Mouse (Mus musculus) cerebral cortex, adult 2 months (tissue): ENCODE results near the gene Cldn14.

Experiments used
- WGBS: fragments of 180-500 bp; shearing (Covaris S2); methylation state at CpG from one replicate; pipeline ENCODE4 v1.1.7; 2018; 5-methylcytosine and 5-hydroxymethylcytosine counted together

Cldn14 gene

DNA sequence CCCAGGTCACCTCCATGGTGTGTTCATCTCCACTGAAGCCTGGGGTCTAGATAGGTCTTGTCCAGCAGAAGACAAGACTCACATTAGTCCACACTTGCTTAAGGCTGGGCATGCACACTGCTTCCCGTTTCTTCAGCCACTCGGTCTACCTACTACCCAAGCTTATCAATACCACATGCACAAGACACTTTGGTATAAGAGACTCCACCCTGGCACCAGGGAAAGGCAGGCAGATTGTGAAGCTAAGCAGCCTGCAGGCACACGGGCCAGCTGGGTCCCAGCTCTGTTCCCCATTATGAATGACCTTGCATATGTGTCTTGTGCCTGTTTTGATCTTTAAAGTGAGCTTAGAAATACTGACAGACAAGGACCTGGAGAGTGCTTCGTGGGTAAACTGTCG, 719 bp upstream of the Cldn14 start:
- WGBS = 89% methylated on average over 5 of the region's 5 CpGs

DNA sequence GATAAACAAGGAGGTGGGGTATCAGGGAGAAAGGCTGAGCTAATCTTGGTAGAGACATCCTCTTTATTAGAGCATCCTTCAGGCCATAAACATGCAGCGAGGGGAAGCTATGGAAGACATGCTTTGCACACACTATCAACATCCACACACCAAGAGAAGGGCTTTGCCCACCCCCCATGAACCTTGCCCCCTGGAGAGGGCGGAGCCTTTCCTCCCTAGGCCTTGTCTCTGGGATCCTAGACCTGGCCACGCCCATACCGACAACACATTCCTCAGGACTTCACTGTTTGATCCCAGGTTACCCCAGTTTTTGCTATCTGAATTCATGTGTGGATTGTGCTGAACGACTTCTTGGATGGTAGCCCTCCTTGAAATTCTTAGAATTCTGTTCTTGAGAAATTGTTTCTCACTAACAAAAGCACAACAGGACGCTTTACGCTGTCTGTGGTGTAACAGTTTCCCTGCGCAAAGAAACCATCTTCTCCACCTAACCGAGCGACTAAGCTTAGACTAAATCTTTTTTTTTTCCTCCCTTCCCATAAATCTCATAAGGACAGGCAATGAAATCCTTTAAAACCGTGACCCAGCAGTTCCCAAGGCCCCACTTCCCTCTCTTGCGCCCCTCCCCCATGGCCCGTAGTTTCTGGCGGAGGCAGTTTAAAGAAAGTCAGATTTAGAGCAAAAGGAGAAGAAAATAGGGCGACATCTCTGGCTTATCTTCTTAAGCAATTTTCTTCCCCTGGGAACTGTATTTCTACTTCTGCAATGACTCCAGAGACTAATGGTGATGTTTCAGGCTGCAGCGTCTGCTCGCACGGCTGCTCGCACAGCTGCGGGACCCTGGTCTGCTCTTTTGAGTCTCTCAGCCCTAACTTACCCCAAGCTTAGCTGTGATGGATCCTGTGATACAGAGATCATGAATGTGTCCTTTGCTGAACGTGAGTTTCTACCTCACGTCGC, 1.7 kb downstream of the Cldn14 start:
- WGBS = 66% methylated on average over 23 of the region's 23 CpGs

- 91% methylated on average over 6 of the region's 6 CpGs for WGBS
Observed at GRCm38 (mm10) chr16:94003478-94003877, 5.2 kb downstream of the Cldn14 start.

- WGBS = 82% methylated on average over 6 of the region's 6 CpGs
Observed at GRCm38 (mm10) chr16:94001366-94001765, 7.3 kb downstream of the Cldn14 start.

- WGBS = 51% methylated on average over 5 of the region's 5 CpGs
Observed at GRCm38 (mm10) chr16:93998895-93999294, 9.7 kb downstream of the Cldn14 start.

- 64% methylated on average over 9 of the region's 9 CpGs for WGBS
Observed at GRCm38 (mm10) chr16:93983576-93983975, 25.1 kb downstream of the Cldn14 start.

GRCm38 (mm10) chr16:93982341-93982740, 26.3 kb downstream of the Cldn14 start:
- 86% methylated on average over 11 of the region's 11 CpGs for WGBS

DNA sequence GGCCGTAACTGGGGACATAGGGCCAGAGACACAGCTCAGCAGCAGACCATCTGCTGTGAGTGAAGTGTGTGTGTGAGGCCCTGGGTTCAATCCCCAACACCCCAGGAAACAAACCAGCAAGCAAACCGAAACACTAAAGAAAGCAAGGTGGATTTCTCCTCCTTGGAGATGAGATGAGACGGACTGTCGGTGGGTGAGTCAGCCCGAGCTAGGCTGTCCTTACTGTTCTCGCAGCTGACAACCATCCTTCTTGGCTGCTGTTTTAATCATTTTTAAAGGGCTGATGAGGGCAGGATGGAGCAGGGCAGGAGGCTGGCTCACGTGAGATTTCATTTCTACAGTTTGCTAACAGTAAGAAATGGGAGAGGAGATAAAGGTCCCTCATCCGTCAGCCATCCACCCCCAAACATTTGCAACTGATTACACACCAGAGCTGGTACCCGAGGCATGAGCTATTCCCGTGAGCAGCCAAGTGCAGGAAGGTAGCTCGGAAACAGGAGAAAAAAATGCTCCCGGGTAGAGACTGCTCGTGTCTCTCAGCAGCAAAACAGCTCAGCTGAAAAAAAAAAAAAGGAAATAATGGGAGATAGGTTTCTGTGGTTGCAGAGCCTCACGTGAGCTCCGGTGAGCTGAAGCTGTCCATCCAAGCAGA, 27.3 kb downstream of the Cldn14 start:
- WGBS = 52% methylated on average over 15 of the region's 15 CpGs

- WGBS = 90% methylated on average over 3 of the region's 3 CpGs
Observed at GRCm38 (mm10) chr16:93980338-93980737, 28.3 kb downstream of the Cldn14 start.

DNA sequence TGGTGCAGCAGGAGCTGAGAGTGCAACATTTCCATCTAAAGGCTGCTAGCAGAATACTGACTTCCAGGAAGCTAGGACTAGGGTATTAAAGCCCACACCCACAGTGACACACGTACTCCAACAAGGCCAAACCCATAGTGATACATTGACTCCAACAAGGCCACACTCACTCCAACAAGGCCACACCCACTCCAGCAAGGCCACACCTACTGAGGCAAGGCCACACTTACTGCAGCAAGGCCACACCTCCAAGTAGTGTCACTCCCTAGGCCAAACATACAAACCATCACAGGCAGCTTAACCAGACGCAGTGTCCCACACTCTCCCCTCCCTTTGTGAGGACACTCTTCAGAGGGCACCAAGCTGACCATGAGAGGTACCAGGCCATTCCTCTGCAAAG, 29.3 kb downstream of the Cldn14 start:
- 87% methylated on average over 2 of the region's 2 CpGs for WGBS

DNA sequence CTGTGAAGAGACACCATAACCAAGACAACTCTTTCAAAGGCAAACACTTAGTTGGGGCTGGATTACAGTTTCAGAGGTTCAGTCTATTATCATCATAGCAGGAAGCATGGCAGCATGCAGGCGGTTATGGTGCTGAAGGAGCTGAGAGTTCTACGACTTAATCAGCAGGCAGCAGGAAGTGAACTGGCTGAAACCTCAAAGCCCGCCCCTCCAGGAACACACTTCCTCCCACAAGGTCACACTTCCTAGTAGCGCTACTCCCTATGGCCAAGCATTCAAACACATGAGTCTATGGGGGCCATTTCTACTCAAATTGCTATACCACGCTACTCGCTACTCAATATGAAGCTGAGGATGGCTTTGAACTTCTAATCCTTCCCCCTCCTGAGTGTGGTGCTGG, 31.1 kb downstream of the Cldn14 start:
- WGBS = 93% methylated on average over 6 of the region's 6 CpGs

DNA sequence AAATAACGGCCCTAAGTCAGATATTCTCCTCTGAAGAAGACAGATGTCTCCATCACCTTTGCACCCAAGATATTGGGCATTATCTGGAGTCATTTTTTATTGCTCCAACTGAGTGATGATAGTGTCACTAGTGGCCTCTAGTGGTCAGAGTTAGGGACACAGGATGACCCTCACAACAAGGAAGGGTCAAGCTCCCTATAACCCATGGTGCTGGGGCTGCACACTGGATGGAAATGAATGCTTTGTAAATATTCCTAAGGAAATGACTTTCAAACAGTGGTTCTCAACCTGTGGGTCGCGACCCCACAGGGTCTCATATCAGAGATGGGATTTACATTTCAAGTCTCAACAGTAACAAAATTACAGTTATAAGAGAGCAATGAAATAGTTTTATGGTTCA, 31.7 kb downstream of the Cldn14 start:
- WGBS = 61% methylated on average over 3 of the region's 3 CpGs

DNA sequence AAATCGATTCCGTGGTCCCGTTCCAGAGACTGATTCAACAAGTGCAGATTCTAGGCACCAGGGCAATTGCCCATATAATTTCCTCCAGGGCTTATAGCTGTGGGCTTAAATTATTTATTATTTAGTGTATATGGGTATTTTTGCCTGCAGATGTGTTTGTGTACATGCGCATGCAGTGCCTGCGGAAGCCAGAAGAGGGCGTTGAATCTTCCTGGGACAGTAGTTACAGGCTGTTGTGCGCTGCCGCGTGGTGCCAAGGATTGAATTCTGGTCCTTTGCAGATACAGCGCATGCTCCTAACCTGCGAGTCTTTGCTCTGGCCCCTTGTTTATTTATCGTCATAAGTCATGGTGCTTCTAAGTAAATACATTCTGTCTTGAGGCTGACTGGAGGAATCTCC, 33.2 kb downstream of the Cldn14 start:
- 87% methylated on average over 12 of the region's 12 CpGs for WGBS

GRCm38 (mm10) chr16:93974278-93974677, 34.4 kb downstream of the Cldn14 start:
- WGBS = 79% methylated on average over 8 of the region's 8 CpGs

GRCm38 (mm10) chr16:93973554-93973953, 35.1 kb downstream of the Cldn14 start:
- WGBS = 63% methylated on average over 5 of the region's 5 CpGs

DNA sequence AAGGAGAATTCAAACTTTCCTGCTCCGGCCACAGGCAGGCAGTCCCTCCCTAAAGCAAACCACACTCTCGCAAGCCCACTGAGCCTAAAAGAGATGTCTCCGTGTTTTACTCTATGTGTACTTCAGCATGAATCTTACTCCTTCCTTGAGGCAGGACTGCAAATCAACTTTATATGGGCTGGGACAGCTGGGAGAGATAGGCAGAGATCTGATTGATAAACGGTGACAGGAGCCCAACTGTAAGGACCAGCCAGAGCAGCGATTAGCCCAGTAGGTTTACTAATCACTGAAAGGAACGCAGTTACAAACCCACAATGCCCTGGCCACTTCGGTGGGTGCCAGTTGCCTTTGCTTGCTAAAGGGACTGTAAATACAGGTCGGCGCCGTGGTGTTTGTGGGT, 35.5 kb downstream of the Cldn14 start:
- WGBS = 54% methylated on average over 10 of the region's 10 CpGs

GRCm38 (mm10) chr16:93971046-93971445, 37.6 kb downstream of the Cldn14 start:
- WGBS = 79% methylated on average over 11 of the region's 11 CpGs

DNA sequence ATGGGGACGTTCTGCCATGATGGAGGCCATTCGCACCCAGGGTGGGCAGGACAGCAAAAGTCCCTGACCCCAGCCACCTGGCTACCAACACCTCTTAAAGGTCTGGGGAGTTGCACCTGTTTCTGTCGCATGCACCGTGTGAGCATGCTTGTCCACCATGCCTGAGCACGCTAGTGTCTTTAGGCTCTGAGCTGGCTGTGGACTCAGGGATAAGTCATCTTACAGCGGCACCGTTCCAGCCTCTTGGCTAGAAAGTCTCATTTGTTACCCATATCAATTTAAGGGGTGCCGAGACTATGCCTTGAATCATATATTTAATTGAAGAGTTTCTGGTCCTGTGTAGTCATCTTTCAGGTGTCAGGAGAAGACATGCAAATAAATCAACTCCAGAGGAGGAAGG, 40.7 kb downstream of the Cldn14 start:
- 95% methylated on average over 8 of the region's 8 CpGs for WGBS

DNA sequence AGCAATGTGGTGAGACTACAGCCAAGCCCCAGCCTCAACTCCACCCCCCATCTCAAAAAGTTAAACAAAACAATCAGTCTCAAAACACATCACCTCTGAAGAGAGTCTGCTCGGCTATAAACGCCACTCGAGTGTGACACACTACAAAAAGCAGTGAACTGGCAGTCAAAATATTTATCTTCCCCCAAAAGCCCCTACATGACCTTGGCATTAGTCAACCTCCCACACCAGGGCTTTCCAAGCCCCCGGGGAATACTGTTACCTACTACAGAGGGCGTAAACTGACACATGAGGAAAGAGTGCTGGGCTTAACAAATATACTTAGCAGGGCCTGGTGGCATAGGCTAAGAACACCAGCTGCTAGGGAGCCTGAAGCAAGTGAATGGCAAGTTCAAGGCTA, 46.4 kb downstream of the Cldn14 start:
- 75% methylated on average over 5 of the region's 5 CpGs for WGBS

DNA sequence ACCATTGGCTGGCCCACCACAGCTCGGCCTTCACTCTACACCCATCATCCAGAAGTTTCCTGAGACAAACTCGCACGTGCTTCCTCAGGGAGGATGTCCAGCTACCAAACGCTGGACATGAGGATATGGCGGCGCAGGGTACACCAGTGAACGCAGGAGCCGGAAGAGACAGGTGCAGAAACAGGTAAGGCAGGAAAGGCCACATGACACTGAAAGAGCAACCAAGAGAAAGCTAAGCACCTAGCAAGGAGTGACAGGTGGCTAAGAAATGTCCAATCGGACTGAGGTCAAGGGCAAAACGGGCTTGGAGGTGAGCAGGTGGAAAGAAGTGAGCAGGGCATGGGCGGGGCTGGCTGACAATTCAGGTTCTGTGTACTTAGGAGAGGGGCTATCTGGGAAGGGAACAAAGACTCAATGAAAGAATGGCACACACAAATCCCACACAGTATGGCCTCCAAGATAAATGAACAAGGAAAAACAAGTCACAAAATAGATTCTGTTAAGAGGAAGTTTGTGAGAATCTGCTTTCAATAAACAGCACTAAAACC, 47.5 kb downstream of the Cldn14 start:
- 91% methylated on average over 11 of the region's 11 CpGs for WGBS

DNA sequence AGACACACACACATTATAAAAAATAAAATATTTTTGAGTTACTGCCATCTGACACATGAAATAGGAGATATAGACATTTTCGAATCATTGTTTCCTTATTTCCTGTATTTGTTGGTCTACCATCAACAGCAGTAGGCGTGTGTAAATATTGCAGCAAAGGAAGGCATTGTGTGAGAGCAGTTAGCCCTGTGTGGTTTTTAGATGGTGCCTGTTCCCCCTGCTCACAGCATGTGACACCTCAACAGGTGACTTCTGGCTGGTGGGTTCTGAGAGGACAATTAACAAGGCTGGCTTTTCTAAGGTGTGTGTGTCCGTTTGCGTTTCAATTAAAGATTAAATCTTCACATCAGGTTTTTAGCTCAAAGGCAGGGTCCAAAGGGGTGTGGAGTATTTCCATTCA, 48.1 kb downstream of the Cldn14 start:
- 90% methylated on average over 4 of the region's 4 CpGs for WGBS

DNA sequence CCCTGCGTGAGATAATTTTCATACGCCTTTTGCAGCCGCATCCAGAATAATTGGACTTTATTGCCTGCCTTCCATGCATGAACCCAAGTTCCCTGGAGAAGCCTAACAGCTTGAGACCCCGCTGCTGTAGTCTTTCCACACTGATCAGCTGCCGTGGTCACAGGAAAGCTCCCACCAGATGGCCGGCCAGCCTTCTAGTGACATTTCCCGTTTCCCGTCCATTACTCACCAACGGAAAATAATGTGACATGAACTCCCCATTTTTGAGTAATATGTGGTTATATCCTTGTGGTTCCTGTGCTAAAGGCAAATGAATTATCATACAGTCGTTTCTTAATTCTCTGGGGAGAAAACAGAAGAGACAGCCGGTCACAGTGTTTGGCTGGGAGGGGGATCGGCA, 51.2 kb downstream of the Cldn14 start:
- 77% methylated on average over 12 of the region's 12 CpGs for WGBS

GRCm38 (mm10) chr16:93956986-93957385, 51.7 kb downstream of the Cldn14 start:
- WGBS = 75% methylated on average over 7 of the region's 7 CpGs
